Mouse (Mus musculus) G1E (cell line): ENCODE measurements around the gene 4933402D24Rik. TPM values are rescaled to one million over a fixed set of nuclear protein-coding genes. Genes with fewer than 3 reads are reported as not detected.
A peak's percentile ranks its signal among the peaks of the same experiment; 100 is the strongest.

Experiments used
- ATAC-seq: 2 replicates; pipeline ENCODE4 v1.8.0; 2016; ENCODE audit warnings: mild to moderate bottlenecking; ENCODE audit not compliant: insufficient number of reproducible peaks, poor library complexity, low FRiP score, severe bottlenecking; ENCODE audit errors: extremely low read depth
- DNase-seq: peaks from one replicate; pipeline ENCODE4 v3.0.0; 2012; ENCODE audit warnings: low spot score
- H3K27me3 ChIP-seq: 2 replicates; pipeline ENCODE4 v1.6.1; 2012; ENCODE audit warnings: mild to moderate bottlenecking, low read length, inconsistent platforms; ENCODE audit not compliant: insufficient read depth
- H3K36me3 ChIP-seq: replicated peaks from 2 replicates; pipeline ENCODE3; 2012; ENCODE audit warnings: mild to moderate bottlenecking, inconsistent platforms
- H3K4me1 ChIP-seq: 2 replicates; pipeline ENCODE4 v1.6.1; 2012; ENCODE audit warnings: low read depth, low read length, inconsistent platforms, mixed read lengths; ENCODE audit not compliant: insufficient read depth
- H3K4me3 ChIP-seq: 2 replicates; pipeline ENCODE4 v1.5.1; 2012; ENCODE audit warnings: low read depth, mild to moderate bottlenecking, inconsistent platforms, low read length, moderate library complexity, mixed read lengths
- H3K9me3 ChIP-seq: replicated peaks from 2 replicates; pipeline ENCODE4 v1.6.1; 2012; ENCODE audit warnings: inconsistent platforms
- CTCF ChIP-seq: IDR thresholded peaks from 2 replicates; pipeline ENCODE4 v1.5.1; 2012; ENCODE audit warnings: low read depth, low read length, inconsistent platforms, mixed read lengths
- GATA1 ChIP-seq: IDR thresholded peaks from 2 replicates; pipeline ENCODE4 v1.6.1; 2012; ENCODE audit warnings: borderline replicate concordance, low read length, inconsistent platforms, mixed read lengths
- GATA2 ChIP-seq: IDR thresholded peaks from 2 replicates; pipeline ENCODE4 v1.6.1; 2012; ENCODE audit warnings: low read depth, low read length, inconsistent platforms, borderline replicate concordance
- POLR2AphosphoS5 ChIP-seq: IDR thresholded peaks from 2 replicates; pipeline ENCODE4 v1.6.1; 2012; ENCODE audit warnings: low read depth, low read length, inconsistent platforms; ENCODE audit not compliant: insufficient replicate concordance
- TAL1 ChIP-seq: conservative IDR thresholded peaks from 2 replicates; pipeline ENCODE4 v1.6.1; 2012; ENCODE audit warnings: low read depth, low read length, inconsistent platforms, mixed read lengths
- polyA plus RNA-seq: library from polyadenylated mRNA; stranded (reverse); fragments of >175 nt; gene quantifications from 2 replicates; pipeline ENCODE4 v1.2.3, GENCODE M21; 2012
- total RNA-seq, 2 experiments: library from RNA; stranded (forward) in 1 of 2; stranded (reverse) in 1 of 2; fragments of 200-1000 nt in 1 of 2; fragments of >200 nt in 1 of 2; fragmentation: Nextera tagmentation in 1 of 2; gene quantifications; 2 replicates each; pipeline ENCODE4 v1.2.3; 2014 to 2017

Gene 4933402D24Rik
- total and polyA plus RNA-seq, 3 experiments = 0.11 TPM; not detected in 2

GRCm38 (mm10) chr1:63768112-63768511 is 955 bp downstream of the 4933402D24Rik start:
- TF ChIP-seq CTCF (no peak), GATA1 (no peak), POLR2AphosphoS5 (no peak), GATA2 (no peak), TAL1 (no peak)
- Histone ChIP-seq H3K27me3 (peaks cover 6% of the 10 kb centered on the region; the same call in 1 of the 2 replicates), H3K9me3 (no peaks in the 10 kb centered on the region), H3K4me3 (no peak overlapping the region), H3K4me1 (no peaks in the 10 kb centered on the region), H3K36me3 (no peaks in the 10 kb centered on the region)
- ATAC-seq (no peak), DNase-seq (no peak)

- no peak overlapping the region for H3K4me3 ChIP-seq
- ATAC-seq (no peak), DNase-seq (no peak)
- H3K36me3 ChIP-seq = no peaks in the 10 kb centered on the region
- no peaks in the 10 kb centered on the region for H3K9me3 ChIP-seq
- TF ChIP-seq POLR2AphosphoS5 = no peak
- no peak for TF ChIP-seq CTCF
- H3K27me3 ChIP-seq = peaks cover 9% of the 10 kb centered on the region; the same call in 1 of the 2 replicates
- H3K4me1 ChIP-seq = no peaks in the 10 kb centered on the region
These were observed 4.7 kb downstream of the 4933402D24Rik start for GRCm38 (mm10) chr1:63764395-63764794.

- H3K36me3 ChIP-seq = no peaks in the 10 kb centered on the region
- H3K27me3 ChIP-seq = peaks cover 9% of the 10 kb centered on the region; the same call in 1 of the 2 replicates
- H3K4me1 ChIP-seq = no peaks in the 10 kb centered on the region
- DNase-seq (no peak), ATAC-seq (no peak)
- TF ChIP-seq GATA1 = no peak
- no peak for TF ChIP-seq CTCF
- TF ChIP-seq GATA2 = no peak
- no peak for TF ChIP-seq POLR2AphosphoS5
- TF ChIP-seq TAL1 = no peak
- H3K4me3 ChIP-seq = no peak overlapping the region
- H3K9me3 ChIP-seq = no peaks in the 10 kb centered on the region
These were observed 5.1 kb downstream of the 4933402D24Rik start for GRCm38 (mm10) chr1:63763881-63764386.

GRCm38 (mm10) chr1:63763212-63763694 is 5.8 kb downstream of the 4933402D24Rik start:
- no peaks in the 10 kb centered on the region for H3K9me3 ChIP-seq
- H3K4me3 ChIP-seq = no peak overlapping the region
- peaks cover 9% of the 10 kb centered on the region; the same call in 1 of the 2 replicates for H3K27me3 ChIP-seq
- ATAC-seq (no peak), DNase-seq (no peak)
- no peak for TF ChIP-seq GATA2
- no peak for TF ChIP-seq POLR2AphosphoS5
- TF ChIP-seq GATA1 = no peak
- no peak for TF ChIP-seq CTCF
- TF ChIP-seq TAL1 = no peak
- H3K4me1 ChIP-seq = no peaks in the 10 kb centered on the region
- no peaks in the 10 kb centered on the region for H3K36me3 ChIP-seq

GRCm38 (mm10) chr1:63756005-63756404 is 13.1 kb downstream of the 4933402D24Rik start:
- no peak for DNase-seq
- no peak overlapping the region for H3K4me3 ChIP-seq

GRCm38 (mm10) chr1:63730240-63730771 is 38.8 kb downstream of the 4933402D24Rik start, which contains the start of the genes Mdh1b and Fastkd2:
Gene Mdh1b, minus strand, starts transcription at chr1:63730318.
Gene Fastkd2, plus strand, starts transcription at chr1:63730614.
- H3K4me1 ChIP-seq = peaks cover 30% of the 10 kb centered on the region
- ATAC-seq (peak; percentile 95), DNase-seq (peak; percentile 67)
- no peak for TF ChIP-seq CTCF
- no peak for TF ChIP-seq GATA2
- TF ChIP-seq TAL1 = no peak
- no peak for TF ChIP-seq POLR2AphosphoS5
- TF ChIP-seq GATA1 = no peak
- H3K27me3 ChIP-seq = peaks cover 3% of the 10 kb centered on the region
- peak within 1 kb of the TSS; percentile 72 for H3K4me3 ChIP-seq
- peaks cover 25% of the 10 kb centered on the region for H3K36me3 ChIP-seq
- no peaks in the 10 kb centered on the region for H3K9me3 ChIP-seq

More at GRCm38 (mm10) chr1:63756005-63756404, 13.1 kb downstream of the 4933402D24Rik start:
- Histone ChIP-seq H3K27me3 (no peaks in the 10 kb centered on the region), H3K9me3 (no peaks in the 10 kb centered on the region), H3K36me3 (peaks cover 38% of the 10 kb centered on the region), H3K4me1 (0 out of 2 replicates have a peak, but pooled peaks cover 6% of the 10 kb centered on the region)
- TF ChIP-seq TAL1 = no peak
- TF ChIP-seq GATA1 = no peak
- no peak for TF ChIP-seq POLR2AphosphoS5
- TF ChIP-seq GATA2 = no peak
- TF ChIP-seq CTCF = no peak
- ATAC-seq = no peak
